Mouse (Mus musculus): Measurements from ENCODE around the gene Ubald1. TPM values are rescaled to one million over a fixed set of nuclear protein-coding genes. Genes with fewer than 3 reads are reported as not detected.

The Ubald1 gene
- total and polyA plus RNA-seq, 3 experiments = 2.8 to 25.6 TPM; not detected in 1

- peak in 1 of 2 experiments; percentile 48; a peak in 1 of 4 replicates for TF ChIP-seq USF2 (IDR thresholded peaks at IDR 0.05; ENCODE audit: borderline replicate concordance in 1 of 2, insufficient read depth in 1 of 2, low read depth in 1 of 2, low read length in 2 of 2)
- peak; percentile 93 for TF ChIP-seq USF1 (IDR thresholded peaks at IDR 0.05; ENCODE audit: low read depth, low read length)
- TF ChIP-seq NRF1 (IDR thresholded peaks at IDR 0.05; ENCODE audit: insufficient read depth, low read depth, low read length, poor library complexity, severe bottlenecking) = no peak
- no peak for TF ChIP-seq GATA1 (IDR thresholded peaks at IDR 0.05; ENCODE audit: low read depth, low read length)
Measured at GRCm38 (mm10) chr16:4880136-4880825, at the start of gene Ubald1 (continued).

- Histone ChIP-seq H3K4me1 (ENCODE audit: control insufficient read depth in 1 of 2, insufficient read depth in 2 of 2, low read length in 2 of 2) (no peaks in the 10 kb centered on the region), H3K79me2 (ENCODE audit: control insufficient read depth, insufficient read depth, low read length, poor library complexity) (no peaks in the 10 kb centered on the region)
Measured at GRCm38 (mm10) chr16:4928474-4928873, 48.4 kb upstream of the Ubald1 start.

GRCm38 (mm10) chr16:4927967-4928366 is 47.9 kb upstream of the Ubald1 start:
- Histone ChIP-seq H3K9ac (ENCODE audit: control insufficient read depth, low read depth, low read length, poor library complexity, severe bottlenecking) (no peak overlapping the region), H3K27ac (ENCODE audit: control insufficient read depth, low read depth, low read length) (no peak overlapping the region), H3K4me3 (ENCODE audit: control insufficient read depth in 1 of 2, insufficient read depth in 1 of 2, low read depth in 2 of 2, low read length in 2 of 2) (no peak overlapping the region), H3K4me1 (ENCODE audit: control insufficient read depth in 1 of 2, insufficient read depth in 2 of 2, low read length in 2 of 2) (no peaks in the 10 kb centered on the region), H3K36me3 (ENCODE audit: control insufficient read depth in 1 of 2, insufficient read depth in 2 of 2, low read length in 2 of 2) (no peaks in the 10 kb centered on the region), H3K27me3 (ENCODE audit: control insufficient read depth in 1 of 2, insufficient read depth in 2 of 2, low read length in 2 of 2) (no peaks in the 10 kb centered on the region), H3K79me2 (ENCODE audit: control insufficient read depth, insufficient read depth, low read length, poor library complexity) (no peaks in the 10 kb centered on the region), H3K9me3 (replicated peaks; ENCODE audit: insufficient read depth, low read length) (no peaks in the 10 kb centered on the region)
- TF ChIP-seq SMC3 (IDR thresholded peaks at IDR 0.05; ENCODE audit: low read depth, low read length) (no peak), ZC3H11A (IDR thresholded peaks at IDR 0.05; ENCODE audit: low read depth, low read length) (no peak), MAFK (IDR thresholded peaks at IDR 0.05; ENCODE audit: borderline replicate concordance, low read depth, low read length) (no peak), USF2 (IDR thresholded peaks at IDR 0.05; ENCODE audit: borderline replicate concordance in 1 of 2, insufficient read depth in 1 of 2, low read depth in 1 of 2, low read length in 2 of 2) (no peak), TAL1 (IDR thresholded peaks at IDR 0.05; ENCODE audit: low read length) (no peak), EP300 (IDR thresholded peaks at IDR 0.05; ENCODE audit: low read depth in 1 of 2, low read length in 2 of 2) (no peak), TBP (IDR thresholded peaks at IDR 0.05; ENCODE audit: low read depth, low read length) (no peak), SIN3A (IDR thresholded peaks at IDR 0.05; ENCODE audit: low read length) (no peak), NELFE (IDR thresholded peaks at IDR 0.05; ENCODE audit: low read depth, low read length) (no peak), ELF1 (IDR thresholded peaks at IDR 0.05; ENCODE audit: low read depth, low read length) (no peak), JUND (IDR thresholded peaks at IDR 0.05; ENCODE audit: low read depth, low read length) (no peak), CTCF (IDR thresholded peaks at IDR 0.05 in 2 of 3, conservative IDR thresholded peaks at IDR 0.05 in 1 of 3; ENCODE audit: control insufficient read depth in 1 of 3, insufficient read depth in 1 of 3, low read depth in 2 of 3, low read length in 3 of 3, poor library complexity in 1 of 3, severe bottlenecking in 1 of 3) (no peak), HCFC1 (IDR thresholded peaks at IDR 0.05; ENCODE audit: low read depth, low read length) (no peak), POLR2AphosphoS5 (IDR thresholded peaks at IDR 0.05; ENCODE audit: borderline replicate concordance, low read depth, low read length) (no peak), NRF1 (IDR thresholded peaks at IDR 0.05; ENCODE audit: insufficient read depth, low read depth, low read length, poor library complexity, severe bottlenecking) (no peak), BHLHE40 (IDR thresholded peaks at IDR 0.05; ENCODE audit: borderline replicate concordance, low read depth, low read length) (no peak), MXI1 (IDR thresholded peaks at IDR 0.05; ENCODE audit: low read depth, low read length) (no peak), POLR2AphosphoS2 (IDR thresholded peaks at IDR 0.05; ENCODE audit: low read length) (no peak), ZMIZ1 (IDR thresholded peaks at IDR 0.05; ENCODE audit: low read depth, low read length) (no peak), ETS1 (IDR thresholded peaks at IDR 0.05; ENCODE audit: low read depth, low read length) (no peak)
- DNase-seq (ENCODE audit: low read depth, low spot score) = no peak

More at GRCm38 (mm10) chr16:4928474-4928873, 48.4 kb upstream of the Ubald1 start:
- H3K27me3 ChIP-seq (ENCODE audit: control insufficient read depth in 1 of 2, insufficient read depth in 2 of 2, low read length in 2 of 2) = no peaks in the 10 kb centered on the region
- H3K9ac ChIP-seq (ENCODE audit: control insufficient read depth, low read depth, low read length, poor library complexity, severe bottlenecking) = no peak overlapping the region
- H3K27ac ChIP-seq (ENCODE audit: control insufficient read depth, low read depth, low read length) = no peak overlapping the region
- DNase-seq (ENCODE audit: low read depth, low spot score) = no peak
- H3K36me3 ChIP-seq (ENCODE audit: control insufficient read depth in 1 of 2, insufficient read depth in 2 of 2, low read length in 2 of 2) = no peaks in the 10 kb centered on the region
- H3K4me3 ChIP-seq (ENCODE audit: control insufficient read depth in 1 of 2, insufficient read depth in 1 of 2, low read depth in 2 of 2, low read length in 2 of 2) = no peak overlapping the region
- TF ChIP-seq GATA1 (IDR thresholded peaks at IDR 0.05; ENCODE audit: low read depth, low read length) = no peak
- TF ChIP-seq ELF1 (IDR thresholded peaks at IDR 0.05; ENCODE audit: low read depth, low read length) = no peak
- TF ChIP-seq NELFE (IDR thresholded peaks at IDR 0.05; ENCODE audit: low read depth, low read length) = no peak
- no peak for TF ChIP-seq ZNF384 (IDR thresholded peaks at IDR 0.05; ENCODE audit: low read depth, low read length)
- no peak for TF ChIP-seq POLR2AphosphoS2 (IDR thresholded peaks at IDR 0.05; ENCODE audit: low read length)
- H3K9me3 ChIP-seq (replicated peaks; ENCODE audit: insufficient read depth, low read length) = no peaks in the 10 kb centered on the region
